Comparison of ENCODE assay signal across 9 mouse cellular contexts in the genomic region with DNA sequence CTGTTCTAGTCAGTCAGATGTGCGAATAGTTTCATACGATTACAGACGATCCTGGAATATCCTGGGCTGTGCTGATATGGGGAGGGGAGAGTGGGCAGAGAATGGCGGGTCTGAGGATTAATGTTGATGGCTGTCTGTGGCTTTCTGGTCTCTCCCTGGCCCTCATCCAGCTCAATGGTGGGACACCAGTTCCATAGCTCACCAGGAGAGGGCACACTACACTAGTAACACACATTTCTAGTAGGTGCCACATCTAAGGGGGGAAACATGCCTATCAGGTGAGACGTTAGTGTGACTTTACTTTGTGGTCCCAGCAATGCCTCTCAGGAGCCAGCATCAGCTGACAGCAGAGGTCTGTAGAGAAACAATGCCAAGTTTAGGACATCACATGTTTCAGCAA.
DNase-seq lines count a peak whose midpoint lies in the region; ATAC-seq and TF ChIP-seq lines count a peak whose summit lies in the region.
"Had no signal": no experiment of that assay in that cellular context is flagged by ENCODE, and none has a peak within 500 bp of the region (broad histone marks: within the 10 kb centered on the region; RNA-seq: fewer than 3 reads in every experiment).

No protein-coding gene starts in this region.

- intact Hi-C loops in left cerebral cortex, postnatal 4 days (cut with DNase I) = loop anchor here (10.0 kb wide), 2 partner anchors 230 to 260 kb away; no protein-coding TSS in a partner anchor
- intact Hi-C loops in left cerebral cortex, postnatal 25 days (cut with DNase I) = loop anchor here (5.0 kb wide), 2 partner anchors 263 to 388 kb away; partner anchors contain the start of gene Katnbl1

- no peak for ATAC-seq in Patski
- peak; percentile 89 for ATAC-seq in megakaryocyte progenitor cell, adult 5-6 weeks (replicated peaks; ENCODE audit: poor library complexity)

- H3K4me1 ChIP-seq in embryonic fibroblast, embryonic 13.5 days (ENCODE audit: control insufficient read depth, insufficient read depth, low read length) = no peaks in the 10 kb centered on the region
- H3K4me1 ChIP-seq: liver, embryonic 15.5 days had no signal

- H3K27ac ChIP-seq in embryonic fibroblast, embryonic 13.5 days (ENCODE audit: insufficient read depth, low read length) = no peak overlapping the region
- H3K27ac ChIP-seq: liver, embryonic 15.5 days had no signal

- CTCF ChIA-PET in Patski (lab: Charles Lee) = interaction anchor here (0.8 to 1.7 kb wide), 4 partner anchors 9 to 29 kb away, joined by 3 to 4 read pairs (median 4); no protein-coding TSS in a partner anchor

- DNase-seq in embryo, embryonic 10 days (ENCODE audit: low spot score) = peak; percentile 29
- no peak for DNase-seq in embryo, embryonic 9.5 days (ENCODE audit: extremely low spot score)
- DNase-seq in left cerebral cortex, postnatal 4 days = peak; percentile 31
- no peak for DNase-seq in left cerebral cortex, postnatal 25 days (ENCODE audit: low spot score in 2 of 2)
- DNase-seq in Patski (ENCODE audit: low read depth, low spot score) = no peak
- DNase-seq in frontal cortex, postnatal 36 days (ENCODE audit: low spot score in 2 of 2) = no peak

- H3K4me3 ChIP-seq in embryonic fibroblast, embryonic 13.5 days (ENCODE audit: insufficient read depth, low read length) = no peak overlapping the region
- H3K4me3 ChIP-seq: liver, embryonic 15.5 days had no signal

- in situ Hi-C loops in Patski (cut with MboI; ENCODE audit: low pct_unique_long_range_greater_than_20kb) = loop anchor here (5.0 kb wide), 1 partner anchor 263 kb away; no protein-coding TSS in a partner anchor

- H3K27me3 ChIP-seq in Patski = no peaks in the 10 kb centered on the region
- H3K27me3 ChIP-seq: liver, embryonic 15.5 days had no signal

- POLR2A ChIA-PET in Patski (lab: Charles Lee) = no interaction called here

- TF ChIP-seq POLR2A in embryonic fibroblast, embryonic 13.5 days (IDR thresholded peaks at IDR 0.05; ENCODE audit: low read depth, low read length) = no peak

- TF ChIP-seq CTCF in Patski (IDR thresholded peaks at IDR 0.05) = peak; percentile 61
- TF ChIP-seq CTCF in embryonic fibroblast, embryonic 13.5 days (IDR thresholded peaks at IDR 0.05; ENCODE audit: borderline replicate concordance, insufficient read depth, low read length) = peak; percentile 12; the same call in 1 of the 2 replicates

Comparison
In these comparisons a context has a peak if more than half of its experiments do, and no peak if none do; other contexts are left out.
1. DNase-seq: peak in embryo, embryonic 10 days (single experiment) and left cerebral cortex, postnatal 4 days (single experiment); none in embryo, embryonic 9.5 days (single experiment), left cerebral cortex, postnatal 25 days (0 of 2), Patski (single experiment) and frontal cortex, postnatal 36 days (0 of 2).